Mouse (Mus musculus) erythroblast, embryonic 14.5 days (primary cell): ENCODE data around the gene Dnmt3a.

Experiments used
- GATA1 ChIP-seq: IDR thresholded peaks from 2 replicates; pipeline ENCODE4 v1.6.1; 2012; ENCODE audit warnings: low read length, inconsistent platforms, mixed read lengths
- TAL1 ChIP-seq: IDR thresholded peaks from 3 replicates; pipeline ENCODE4 v1.6.1; 2012; ENCODE audit warnings: low read length, inconsistent platforms, mixed read lengths

- TF ChIP-seq GATA1 (no peak), TAL1 (no peak)
Measured at GRCm38 (mm10) chr12:3861665-3862228, 55.9 kb downstream of the Dnmt3a start.
